Comparison of ENCODE assay signal across 14 mouse cellular contexts in genomic region chr5:45301120-45301519, GRCm38 (mm10).
DNase-seq lines count a peak whose midpoint lies in the region; ATAC-seq and TF ChIP-seq lines count a peak whose summit lies in the region.
"Had no signal": no experiment of that assay in that cellular context is flagged by ENCODE, and none has a peak within 500 bp of the region (broad histone marks: within the 10 kb centered on the region; RNA-seq: fewer than 3 reads in every experiment).

No protein-coding gene starts in this region.

- H3K9ac ChIP-seq in heart, postnatal 0 days (replicated peaks; ENCODE audit: low read depth, low read length) = no peak overlapping the region
- no peak overlapping the region for H3K9ac ChIP-seq in heart, embryonic 11.5 days (ENCODE audit: low read depth, low read length)
- H3K9ac ChIP-seq: limb, embryonic 12.5 days; midbrain, embryonic 12.5 days had no signal

- 42% methylated on average over 1 of the region's 1 CpGs for WGBS in heart, postnatal 0 days
- WGBS in heart, embryonic 11.5 days (ENCODE audit: insufficient replicate concordance) = 53% methylated on average over 1 of the region's 1 CpGs

- no peaks in the 10 kb centered on the region for H3K9me3 ChIP-seq in heart, postnatal 0 days (replicated peaks; ENCODE audit: control insufficient read depth, low read length)
- no peaks in the 10 kb centered on the region for H3K9me3 ChIP-seq in heart, embryonic 11.5 days (replicated peaks; ENCODE audit: control insufficient read depth, low read length)
- H3K9me3 ChIP-seq: limb, embryonic 12.5 days; midbrain, embryonic 12.5 days had no signal

- H3K4me1 ChIP-seq in heart, postnatal 0 days (ENCODE audit: control insufficient read depth, insufficient read depth) = no peaks in the 10 kb centered on the region
- H3K4me1 ChIP-seq in heart, embryonic 11.5 days (ENCODE audit: control insufficient read depth, insufficient read depth, low read length) = no peaks in the 10 kb centered on the region
- H3K4me1 ChIP-seq: limb, embryonic 12.5 days; midbrain, embryonic 12.5 days had no signal

- H3K27ac ChIP-seq in heart, postnatal 0 days (ENCODE audit: low read depth) = peak overlapping the region; percentile 58
- no peak overlapping the region for H3K27ac ChIP-seq in heart, embryonic 11.5 days (ENCODE audit: low read depth, low read length)
- H3K27ac ChIP-seq: limb, embryonic 12.5 days; midbrain, embryonic 12.5 days had no signal

- peak; percentile 24; the same call in 1 of the 2 replicates for ATAC-seq in heart, postnatal 0 days (ENCODE audit: insufficient read depth, low read depth)
- no peak for ATAC-seq in heart, embryonic 11.5 days (replicated peaks; ENCODE audit: insufficient number of reproducible peaks, low FRiP score, low TSS enrichment)
- ATAC-seq in megakaryocyte-erythroid progenitor cell, adult 5-6 weeks (replicated peaks; ENCODE audit: low FRiP score, low TSS enrichment, poor library complexity, severe bottlenecking) = no peak

- no peak for TF ChIP-seq CTCF in heart, postnatal 0 days (IDR thresholded peaks at IDR 0.05; ENCODE audit: low read depth)

- no peak for TF ChIP-seq EP300 in heart, postnatal 0 days (IDR thresholded peaks at IDR 0.05; ENCODE audit: low read depth)

- H3K27me3 ChIP-seq in heart, postnatal 0 days (ENCODE audit: control insufficient read depth, insufficient read depth, low read length) = no peaks in the 10 kb centered on the region
- no peaks in the 10 kb centered on the region for H3K27me3 ChIP-seq in heart, embryonic 11.5 days (ENCODE audit: control insufficient read depth, insufficient read depth, low read length)
- H3K27me3 ChIP-seq: limb, embryonic 12.5 days; midbrain, embryonic 12.5 days had no signal

- DNase-seq in heart, postnatal 0 days (ENCODE audit: low spot score) = peak; percentile 22
- DNase-seq in left cerebral cortex, postnatal 36 days (ENCODE audit: low spot score in 2 of 2) = peak; percentile 19 to 20
- no peak for DNase-seq in left cerebral cortex, postnatal 4 days
- DNase-seq in Muller cell, postnatal 12 days (ENCODE audit: inconsistent ontology term) = peak; percentile 58
- peak; percentile 12 to 28 for DNase-seq in layer of hippocampus, postnatal 36 days
- DNase-seq in yolk sac, embryonic 10.5 days (ENCODE audit: low spot score) = no peak
- DNase-seq: adrenal gland, postnatal 10 days; cerebellum, adult 11-12 months; embryo, embryonic 11 days; lung, adult 2 months had no signal

- H3K4me3 ChIP-seq in heart, postnatal 0 days (ENCODE audit: low read depth, low read length) = no peak overlapping the region
- no peak overlapping the region for H3K4me3 ChIP-seq in heart, embryonic 11.5 days (ENCODE audit: low read depth, low read length)
- H3K4me3 ChIP-seq: limb, embryonic 12.5 days; midbrain, embryonic 12.5 days had no signal

- H3K36me3 ChIP-seq in heart, postnatal 0 days (replicated peaks; ENCODE audit: control insufficient read depth, insufficient read depth, low read length) = no peaks in the 10 kb centered on the region
- H3K36me3 ChIP-seq in heart, embryonic 11.5 days (ENCODE audit: control insufficient read depth, insufficient read depth, low read length) = no peaks in the 10 kb centered on the region
- H3K36me3 ChIP-seq: limb, embryonic 12.5 days; midbrain, embryonic 12.5 days had no signal

- intact Hi-C loops in left cerebral cortex, postnatal 36 days (cut with DNase I) = no loop called here
- intact Hi-C loops in left cerebral cortex, postnatal 4 days (cut with DNase I) = no loop called here

- H3K4me2 ChIP-seq in heart, postnatal 0 days (ENCODE audit: low read depth, low read length) = no peak overlapping the region
- H3K4me2 ChIP-seq in heart, embryonic 11.5 days = no peak overlapping the region
- H3K4me2 ChIP-seq: limb, embryonic 12.5 days; midbrain, embryonic 12.5 days had no signal

Comparison
In these comparisons a context has a peak if more than half of its experiments do, and no peak if none do; other contexts are left out.
1. DNase-seq: peak in heart, postnatal 0 days (single experiment), left cerebral cortex, postnatal 36 days (2 of 2), Muller cell, postnatal 12 days (single experiment) and layer of hippocampus, postnatal 36 days (2 of 2); none in left cerebral cortex, postnatal 4 days (single experiment) and yolk sac, embryonic 10.5 days (single experiment).